Mouse (Mus musculus): ENCODE data around the gene Nbas.

- TF ChIP-seq CTCF (IDR thresholded peaks at IDR 0.05; ENCODE audit: borderline replicate concordance, control insufficient read depth, extremely low read depth, insufficient read depth, low read length, poor library complexity) (no peak), POLR2A (IDR thresholded peaks at IDR 0.05; ENCODE audit: control insufficient read depth, extremely low read depth, insufficient read depth, low read length, poor library complexity) (no peak)
Observed at GRCm38 (mm10) chr12:13607021-13607420, 338.1 kb downstream of the Nbas start.
